Mouse (Mus musculus) mesoderm, embryonic 11.5 days (tissue): ENCODE results near the gene AI661453.

Source experiments
- DNase-seq: peaks from one replicate; pipeline ENCODE4 v3.0.0-alpha.2; 2012; ENCODE audit warnings: low read depth, low spot score

AI661453 gene

DNA sequence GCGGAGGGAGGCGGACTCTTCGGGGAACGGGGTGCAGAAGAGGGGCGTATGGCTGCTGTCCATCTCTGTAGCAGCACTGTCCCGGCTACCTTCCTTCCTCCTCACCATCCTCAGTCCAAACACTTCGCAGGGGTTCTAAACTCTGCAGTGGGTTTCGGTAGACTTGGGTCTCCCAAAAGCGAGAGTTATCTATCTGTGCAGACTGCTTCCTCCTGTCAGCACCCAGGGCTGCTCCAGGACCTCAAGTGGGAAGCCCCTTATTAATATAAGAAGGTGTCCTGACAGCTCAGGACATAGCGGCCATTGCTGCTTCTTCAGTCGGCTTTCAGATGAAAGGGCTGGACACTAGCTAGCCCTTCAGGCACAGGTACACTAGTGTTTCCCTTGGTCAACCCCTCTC lies 28.6 kb downstream of the AI661453 start:
- no peak for DNase-seq

DNA sequence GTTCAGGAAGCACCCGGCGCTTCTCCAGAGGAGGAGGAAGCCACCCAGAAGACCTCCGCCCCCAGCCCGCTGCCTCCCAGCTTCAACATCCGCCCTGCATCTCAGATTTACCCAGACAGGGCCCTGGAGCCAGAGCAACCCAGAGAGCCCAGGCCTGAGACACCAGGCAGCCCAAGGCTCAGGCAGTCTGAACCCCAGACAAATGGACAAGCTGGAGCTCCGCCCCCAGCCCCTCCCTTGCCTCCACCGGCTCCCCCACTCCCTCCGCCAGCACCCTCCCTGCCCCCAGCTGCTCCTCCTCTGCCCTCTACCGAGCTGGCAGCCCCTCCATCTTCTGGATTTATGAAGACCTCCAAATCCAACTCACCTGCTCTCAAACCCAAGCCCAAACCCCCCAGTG lies 29.9 kb downstream of the AI661453 start:
- no peak for DNase-seq

DNA sequence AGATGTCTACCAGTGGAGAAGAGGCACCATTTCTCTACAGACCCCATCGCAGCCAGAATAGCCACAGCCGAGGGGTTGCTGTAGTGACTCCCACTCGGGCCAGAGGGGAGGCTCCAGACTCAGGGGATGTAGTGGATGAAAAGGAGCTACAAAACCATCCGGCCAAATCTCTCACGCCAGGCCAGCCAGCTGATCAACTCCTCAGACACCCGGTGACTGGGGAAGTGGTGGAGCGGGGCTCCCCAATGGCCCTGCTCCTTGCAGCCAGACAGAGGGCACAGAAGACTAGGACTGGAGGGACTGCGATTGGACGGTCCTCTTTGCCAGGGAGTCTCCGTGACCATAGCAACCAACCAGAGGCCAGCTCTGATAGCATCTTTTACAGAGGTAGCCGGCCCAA lies 31.2 kb downstream of the AI661453 start:
- DNase-seq: no peak

DNA sequence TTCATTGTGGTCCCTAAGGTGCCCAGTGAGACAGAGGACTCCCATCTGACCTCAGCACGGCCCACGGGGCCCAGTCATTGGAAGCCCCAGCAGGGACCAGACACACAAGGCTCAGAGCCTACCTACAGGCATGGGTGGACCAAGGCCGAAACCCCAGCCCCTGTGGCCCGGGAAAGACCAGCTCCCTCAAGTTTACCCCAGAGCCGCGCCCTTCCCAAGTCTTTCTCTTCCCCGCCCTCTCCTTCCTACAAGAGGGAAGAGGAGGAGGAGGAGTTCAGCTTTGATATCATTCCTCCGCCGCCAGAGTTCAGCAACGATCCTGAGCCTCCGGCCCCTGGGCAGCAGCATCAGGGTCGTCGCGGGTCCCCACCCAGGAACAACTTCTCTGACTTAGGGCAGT lies 31.6 kb downstream of the AI661453 start:
- no peak for DNase-seq

DNA sequence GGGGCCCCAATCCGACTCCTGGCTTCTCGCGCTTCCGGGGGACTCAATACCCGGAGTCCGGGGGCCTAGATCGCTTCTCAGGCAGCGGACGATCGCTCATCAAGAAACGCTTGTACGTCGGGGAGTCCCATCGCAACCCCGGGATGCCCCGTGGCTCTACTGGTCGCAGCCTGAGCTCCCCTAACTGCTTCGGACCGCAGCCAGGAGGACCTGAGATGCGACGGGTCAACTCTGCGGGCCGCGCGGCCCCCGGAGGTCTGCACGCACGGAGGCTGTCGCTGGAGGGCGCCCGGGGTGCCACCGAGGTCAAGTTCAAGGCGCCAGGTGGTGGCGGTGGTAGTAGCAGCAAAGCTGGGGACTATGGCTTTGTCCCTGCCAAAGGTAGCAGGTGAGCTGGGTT lies 32.1 kb downstream of the AI661453 start:
- no peak for DNase-seq

DNA sequence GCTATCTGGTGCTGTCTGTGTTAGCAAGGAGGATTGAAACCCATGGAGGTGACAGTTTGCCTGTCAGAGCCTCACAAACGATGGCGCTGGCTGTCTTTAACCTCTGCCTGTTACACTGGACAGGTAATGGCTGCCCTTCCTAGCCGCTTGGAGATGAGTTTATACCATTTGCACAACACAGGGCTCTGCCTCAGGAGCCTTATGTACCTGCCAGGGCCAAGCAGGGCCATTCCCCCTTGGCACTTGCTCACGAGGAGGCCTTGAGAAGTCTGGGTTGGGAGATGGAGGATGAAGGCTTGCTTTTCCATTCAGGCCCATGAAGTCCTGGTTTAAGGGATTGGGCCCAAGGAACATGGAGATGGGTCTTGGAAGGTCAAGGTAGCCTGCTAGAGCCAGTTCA lies 33.2 kb downstream of the AI661453 start:
- DNase-seq: no peak

DNA sequence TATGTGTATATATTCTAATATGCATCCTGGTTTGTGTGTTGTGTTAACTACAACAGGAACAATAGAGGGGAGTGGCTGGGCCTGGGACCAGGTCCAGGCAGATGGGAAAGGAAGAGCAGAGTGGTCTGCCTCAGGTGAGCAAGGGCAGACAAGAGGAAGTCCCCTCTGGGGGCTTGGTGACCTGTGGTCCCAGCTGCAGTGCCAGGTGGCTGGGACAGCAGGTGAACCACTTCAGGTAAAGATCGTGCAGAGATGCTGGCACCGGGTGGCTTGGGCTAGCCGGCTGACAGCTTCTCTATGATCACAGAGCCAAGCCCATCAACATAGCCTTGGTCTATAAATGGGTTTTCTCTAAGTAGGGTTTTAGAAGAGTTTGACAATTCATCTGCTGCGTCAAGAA lies 33.7 kb downstream of the AI661453 start:
- no peak for DNase-seq

DNA sequence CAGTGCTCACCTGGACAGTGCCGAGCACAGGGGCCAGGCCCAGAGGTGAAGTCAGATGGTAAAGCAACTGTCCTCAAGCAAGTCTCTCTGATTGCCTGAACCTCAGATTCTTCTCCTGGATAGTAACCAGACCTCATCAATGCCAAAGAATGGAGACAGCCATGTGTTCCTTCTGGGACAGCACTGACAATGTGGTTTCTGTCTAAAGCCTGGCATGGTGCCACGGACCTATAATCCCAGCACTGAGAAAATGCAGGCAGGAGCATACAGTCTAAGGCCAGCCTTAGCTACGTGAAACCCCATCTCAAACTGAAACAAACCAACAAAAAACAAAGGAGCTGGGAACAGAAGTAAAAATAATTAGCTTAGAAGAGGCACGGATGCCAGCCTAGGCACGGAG lies 34.3 kb downstream of the AI661453 start:
- no peak for DNase-seq

DNA sequence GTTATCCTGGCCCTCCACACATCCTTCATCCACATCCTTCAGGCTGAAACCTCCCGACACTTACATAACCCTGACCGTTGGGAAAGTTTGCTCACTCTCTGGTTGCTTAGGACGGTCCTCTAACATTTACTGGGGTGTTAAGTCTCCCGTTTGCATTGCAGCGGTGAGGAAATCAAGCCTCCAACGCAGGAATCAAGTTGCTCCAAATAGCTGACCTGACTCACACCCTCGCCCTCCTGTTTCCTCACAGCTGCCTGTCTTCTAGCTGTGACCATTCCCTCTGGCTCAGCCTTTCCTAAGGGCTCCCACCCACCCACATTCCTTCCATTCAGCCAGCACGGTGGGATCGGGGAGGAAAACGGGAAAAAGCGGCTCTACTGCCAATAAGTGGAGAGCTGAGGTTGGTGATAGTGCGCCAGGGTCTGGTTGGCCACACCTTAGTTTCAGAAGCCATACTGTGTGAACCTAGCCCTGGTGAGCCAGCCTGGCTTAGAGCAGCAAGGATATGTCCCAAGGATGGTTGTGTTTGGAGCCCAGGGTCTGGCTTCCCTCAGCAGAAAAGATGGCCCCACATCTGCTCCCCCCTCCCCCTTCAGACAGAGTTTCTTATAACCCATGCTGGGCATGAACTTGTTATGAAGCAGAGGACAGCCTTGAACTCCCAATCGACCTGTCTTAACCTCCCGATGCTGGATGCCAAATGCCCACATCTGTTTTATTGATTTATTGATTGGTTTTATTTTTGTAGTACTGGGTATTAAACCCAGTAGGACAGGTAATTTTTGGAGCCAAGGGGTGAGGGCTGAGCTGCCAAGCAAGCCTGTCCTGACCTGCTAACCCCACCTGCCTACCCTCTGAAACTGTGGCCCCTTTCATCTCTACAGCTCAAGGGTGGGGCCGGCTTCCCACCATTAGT lies 36.3 kb downstream of the AI661453 start:
- no peak for DNase-seq

DNA sequence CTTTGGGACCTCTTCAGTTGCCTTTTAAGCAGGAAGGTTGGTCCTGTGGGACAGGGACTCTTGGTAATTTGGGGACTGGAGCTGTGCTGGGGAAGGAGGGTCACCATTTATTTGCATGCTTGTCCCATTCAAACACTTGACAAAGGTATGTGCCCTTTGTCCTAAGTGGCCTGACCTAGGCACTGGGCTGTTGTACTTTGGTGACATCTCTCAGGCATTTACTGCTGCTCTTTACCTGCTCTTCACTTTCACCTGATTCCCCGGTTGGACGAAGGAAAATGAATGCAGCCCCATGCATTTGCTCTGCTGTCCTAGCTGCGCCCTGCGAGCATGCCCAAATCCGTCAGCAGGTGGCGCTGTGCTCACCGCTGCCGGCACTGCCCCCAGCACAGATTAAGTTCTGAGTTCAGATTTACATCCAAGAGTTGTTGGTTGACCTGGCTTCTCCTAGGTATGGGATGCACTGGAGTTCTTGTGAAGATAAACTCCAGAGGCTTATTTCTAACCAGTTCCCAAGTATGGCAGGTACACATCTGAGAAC lies 37.1 kb downstream of the AI661453 start:
- peak; percentile 44 for DNase-seq

DNA sequence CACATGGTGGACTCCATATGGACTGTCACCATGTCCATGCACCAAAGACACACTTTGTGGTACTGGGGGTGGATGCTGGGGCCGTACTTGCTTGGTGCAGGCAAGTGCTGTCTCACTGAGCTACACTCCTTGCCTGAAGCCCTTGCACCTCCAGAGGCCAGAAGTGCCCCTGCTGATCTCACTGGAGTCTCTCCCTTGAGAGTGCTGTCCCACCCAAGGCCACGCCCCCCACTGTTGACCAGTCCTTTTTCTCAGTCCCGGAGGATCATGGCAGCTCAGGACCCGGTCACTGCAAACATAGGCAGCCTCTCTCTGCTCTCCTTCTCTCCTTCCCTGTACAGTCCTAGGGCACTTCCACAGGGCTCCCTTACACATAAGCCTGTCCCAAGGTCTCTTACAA lies 37.8 kb downstream of the AI661453 start:
- DNase-seq: no peak

DNA sequence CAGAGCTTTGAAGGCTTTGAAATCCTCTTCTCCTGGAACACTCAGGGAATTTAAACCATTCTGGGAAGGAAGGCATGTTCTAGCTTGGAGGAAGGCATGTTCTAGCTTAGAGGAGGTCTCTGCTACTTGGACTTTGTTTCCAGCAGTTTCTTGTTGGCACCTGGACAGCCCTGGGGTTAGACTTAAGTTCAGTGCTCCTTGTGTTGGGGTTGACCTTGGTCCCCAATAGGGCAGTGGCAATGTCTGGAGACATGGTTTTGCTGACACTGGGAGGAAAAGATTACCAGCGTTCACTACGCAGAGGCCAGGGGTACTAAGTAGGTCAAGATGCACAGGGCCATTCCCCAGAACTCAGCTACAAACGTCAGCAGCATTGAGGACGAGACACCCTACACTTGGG lies 38.8 kb downstream of the AI661453 start:
- DNase-seq: no peak

DNA sequence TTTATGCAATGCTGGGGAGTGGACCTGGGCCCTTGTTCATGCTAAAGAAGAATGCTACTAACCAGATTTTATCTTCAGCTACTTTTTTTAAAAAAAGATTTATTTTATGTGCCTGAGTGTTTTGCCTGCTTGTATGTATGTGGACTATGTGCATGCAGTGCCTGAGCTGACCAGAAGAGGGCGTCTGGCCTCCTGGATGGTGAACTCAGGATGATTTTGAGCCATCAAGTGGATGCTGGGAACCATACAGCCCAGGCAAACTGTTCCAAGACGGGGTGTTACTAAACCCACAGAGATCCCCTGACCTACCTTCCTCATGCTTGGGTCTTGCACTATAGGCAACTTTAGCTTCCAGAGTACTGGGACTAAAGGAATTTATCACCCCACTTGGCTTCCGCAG lies 39.3 kb downstream of the AI661453 start:
- DNase-seq: no peak

DNA sequence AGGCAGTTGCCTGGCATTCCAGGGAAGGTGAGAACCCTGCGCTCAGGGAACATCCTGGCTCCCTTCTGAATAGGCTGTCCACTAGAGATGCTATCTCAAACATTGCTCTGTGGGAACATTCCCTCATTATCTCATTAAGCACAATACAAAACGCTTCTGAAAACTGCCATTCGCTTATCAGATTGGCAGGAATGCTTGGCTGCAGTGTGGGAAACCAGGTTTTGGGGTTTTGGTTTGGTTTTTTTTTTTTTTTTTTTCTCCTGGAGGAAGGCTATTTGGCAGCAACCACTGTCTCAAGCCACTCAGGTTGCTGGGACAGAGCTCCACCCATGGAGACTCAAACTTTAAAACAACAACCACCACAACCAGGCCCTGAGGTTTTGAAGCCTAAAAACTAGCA lies 43.5 kb downstream of the AI661453 start:
- no peak for DNase-seq

DNA sequence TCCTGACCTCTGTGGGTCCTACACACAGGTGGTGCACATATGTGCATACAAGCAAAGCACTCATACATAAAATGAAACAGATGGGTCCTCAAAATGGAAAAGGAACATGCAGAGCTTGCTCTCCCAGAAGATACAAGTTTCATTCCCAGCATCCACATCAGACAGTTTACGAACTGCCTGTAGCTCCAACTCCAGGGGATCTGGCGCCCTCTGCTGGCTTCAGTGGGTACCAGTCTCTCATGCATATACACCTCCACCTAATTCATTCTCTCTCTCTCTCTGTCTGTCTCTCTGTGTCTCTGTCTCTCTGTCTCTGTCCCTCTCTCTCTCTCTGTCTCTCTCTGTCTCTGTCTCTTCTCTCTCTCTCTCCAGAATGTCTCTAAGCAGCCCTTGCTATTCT lies 46.0 kb downstream of the AI661453 start:
- peak; percentile 72 for DNase-seq

DNA sequence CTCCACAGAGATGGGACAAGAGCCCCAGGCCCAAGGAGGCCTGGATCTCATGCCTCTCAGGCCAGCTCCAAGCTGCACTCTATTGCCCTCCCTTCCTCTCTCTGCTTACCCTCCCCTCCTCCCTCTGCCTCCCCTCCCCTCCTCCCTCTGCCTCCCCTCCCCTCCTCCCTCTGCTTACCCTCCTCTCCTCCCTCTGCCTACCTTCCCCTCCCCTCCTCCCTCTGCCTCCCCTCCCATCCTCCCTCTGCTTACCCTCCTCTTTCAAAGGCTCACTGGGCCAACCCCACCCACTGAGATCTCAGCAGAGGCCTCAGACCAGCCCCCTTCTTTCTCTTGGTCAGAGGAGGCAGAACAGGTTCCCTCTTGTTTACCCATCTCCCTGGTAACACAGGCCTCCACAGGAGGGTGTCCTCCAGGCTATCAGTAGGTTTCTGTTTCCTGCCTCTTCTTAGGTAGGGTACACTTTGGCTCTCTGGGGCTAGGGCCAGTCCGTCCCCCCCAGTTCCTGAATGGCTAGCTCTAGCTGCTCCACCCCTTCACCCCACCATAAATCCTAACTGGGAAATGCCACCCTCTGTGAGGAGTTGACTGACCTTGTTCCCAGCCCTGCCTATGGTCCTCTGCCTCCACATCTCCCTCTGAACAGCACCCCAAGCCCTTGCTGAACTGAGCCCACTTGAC lies 48.0 kb downstream of the AI661453 start:
- peak; percentile 61 for DNase-seq

DNA sequence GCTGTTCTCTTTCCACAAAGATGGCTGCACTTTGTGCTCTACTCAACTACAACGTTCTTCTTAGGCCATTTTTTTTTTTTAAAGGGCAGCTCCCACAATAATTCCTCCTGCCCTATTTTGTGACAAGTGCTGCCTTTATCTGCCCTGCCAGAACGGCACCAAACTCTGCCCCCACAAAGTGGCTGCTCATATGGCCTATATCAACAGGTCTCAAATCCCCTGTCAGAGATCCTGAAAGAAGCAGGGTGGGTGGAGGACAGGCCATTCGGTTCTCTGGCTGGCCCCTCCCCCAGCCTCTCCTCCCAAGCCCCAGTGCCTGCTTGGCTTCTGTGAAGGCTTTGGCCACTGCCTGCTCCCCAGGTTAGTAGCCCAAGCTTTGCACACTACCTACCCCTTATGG lies 48.6 kb downstream of the AI661453 start:
- DNase-seq: no peak

DNA sequence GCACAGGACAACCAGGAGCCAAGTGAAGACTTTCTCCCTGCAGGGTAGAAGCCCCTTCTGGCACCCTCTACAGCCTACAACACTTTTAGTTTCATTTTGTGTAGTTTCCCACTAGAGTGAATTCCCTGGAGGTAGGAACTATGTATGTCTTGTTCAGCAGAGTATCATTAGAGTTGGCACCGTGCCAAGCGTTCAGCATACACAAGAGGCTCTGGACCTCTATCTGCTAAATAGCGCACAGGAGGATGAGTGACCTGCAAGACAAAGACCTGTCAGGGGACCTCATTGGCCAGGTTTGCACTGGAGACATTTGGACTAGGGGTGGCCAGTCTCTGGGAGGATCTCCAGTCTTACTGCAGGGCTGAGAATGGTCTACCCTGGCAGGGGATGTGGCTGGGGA lies 49.4 kb downstream of the AI661453 start:
- no peak for DNase-seq

DNA sequence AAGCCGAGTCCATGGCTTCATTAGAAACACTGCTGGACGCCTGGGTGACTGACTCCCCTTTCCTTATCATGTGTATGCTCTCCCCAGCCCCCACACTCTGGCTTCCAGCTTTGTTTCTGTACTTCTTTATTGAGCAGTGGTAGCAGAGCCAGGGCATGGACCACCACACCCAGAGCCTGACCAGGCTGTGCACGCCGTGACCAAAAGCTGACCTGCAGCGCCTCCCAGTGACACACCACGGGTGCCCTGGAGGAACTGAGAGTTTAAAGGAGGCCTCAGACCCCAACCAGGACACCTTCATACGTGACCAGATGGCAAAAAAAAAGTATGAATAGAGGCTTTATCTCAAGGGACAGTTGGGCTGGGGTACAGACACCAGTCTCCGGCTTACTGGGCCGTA lies 54.4 kb downstream of the AI661453 start:
- no peak for DNase-seq

DNA sequence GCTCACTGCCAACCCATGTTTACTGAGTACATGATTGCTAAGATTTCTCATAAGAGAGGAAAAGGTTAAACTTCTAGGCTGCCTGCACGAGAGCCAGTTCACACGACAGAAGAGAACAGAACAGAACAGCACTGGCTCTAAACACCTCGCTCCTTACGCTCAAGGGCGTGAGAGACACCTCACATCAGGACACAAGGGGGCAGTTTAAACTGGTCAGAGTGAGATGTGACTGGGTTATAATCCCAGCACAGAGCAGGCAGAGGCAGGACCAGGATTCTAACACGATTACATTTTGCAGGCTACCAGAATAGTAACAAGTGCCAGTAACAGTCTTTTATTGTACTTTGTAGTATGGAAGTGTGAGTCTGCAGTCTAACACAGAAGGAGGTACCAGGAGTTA lies 56.3 kb downstream of the AI661453 start:
- no peak for DNase-seq

DNA sequence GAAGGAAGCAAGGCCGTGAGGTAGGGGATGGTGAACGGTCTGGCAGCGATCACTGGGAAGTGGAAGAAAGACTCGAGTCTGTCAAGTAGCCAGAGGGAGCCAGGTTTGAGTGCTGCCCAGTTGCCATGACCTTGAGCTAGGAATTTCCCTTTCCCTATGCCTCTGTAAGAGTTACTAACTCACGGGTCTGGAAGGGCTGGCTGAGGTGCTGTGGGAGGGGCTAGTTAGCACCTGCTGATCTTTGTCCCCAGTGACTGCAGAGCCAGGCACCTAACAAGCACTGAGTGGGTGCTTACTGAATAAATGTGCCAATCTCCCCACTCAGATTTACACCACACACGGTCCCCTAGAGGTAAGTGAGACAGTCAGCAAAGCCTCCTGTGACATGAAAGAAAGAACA lies 57.2 kb downstream of the AI661453 start:
- no peak for DNase-seq

DNA sequence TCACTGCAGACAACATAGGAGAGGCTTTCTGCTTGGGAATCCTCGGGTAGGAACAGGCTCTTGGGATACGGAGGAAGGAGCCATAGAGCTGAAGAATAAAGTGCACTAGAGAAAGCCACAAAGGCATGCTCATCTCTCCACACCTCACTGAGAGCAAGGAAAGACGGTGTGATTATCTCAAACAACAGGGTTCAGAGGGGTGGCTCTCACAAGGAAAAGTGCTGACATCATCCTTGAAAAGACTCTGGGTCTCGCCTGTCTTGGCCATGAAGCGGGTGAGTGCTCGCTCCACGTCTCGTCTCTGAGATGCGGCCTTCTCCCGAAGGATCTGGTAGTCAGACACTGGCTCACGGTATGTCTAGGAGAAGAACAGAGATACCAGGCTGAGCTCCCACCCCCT lies 57.7 kb downstream of the AI661453 start:
- DNase-seq: no peak

DNA sequence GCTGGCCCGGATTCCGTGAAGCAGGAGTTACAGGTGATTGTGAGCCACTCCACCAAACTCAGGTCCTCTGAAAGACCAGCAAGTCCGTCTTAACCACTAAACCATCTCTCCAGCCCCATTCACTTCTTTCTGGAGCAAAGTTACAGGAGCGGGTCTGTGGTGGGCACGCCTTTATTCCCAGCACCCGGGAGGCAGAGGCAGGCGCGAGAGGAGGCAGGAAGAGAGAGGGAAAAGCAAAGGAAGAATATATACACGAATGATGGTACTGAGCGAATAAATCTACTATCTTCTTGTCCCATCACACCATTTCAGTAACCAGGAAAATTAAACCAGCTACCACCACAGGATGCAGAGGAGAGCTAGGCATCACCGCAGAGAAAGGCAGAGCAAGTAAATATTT lies 65.1 kb downstream of the AI661453 start:
- DNase-seq: no peak
